Mouse (Mus musculus): Measurements from ENCODE around the gene Gna15.

DNA sequence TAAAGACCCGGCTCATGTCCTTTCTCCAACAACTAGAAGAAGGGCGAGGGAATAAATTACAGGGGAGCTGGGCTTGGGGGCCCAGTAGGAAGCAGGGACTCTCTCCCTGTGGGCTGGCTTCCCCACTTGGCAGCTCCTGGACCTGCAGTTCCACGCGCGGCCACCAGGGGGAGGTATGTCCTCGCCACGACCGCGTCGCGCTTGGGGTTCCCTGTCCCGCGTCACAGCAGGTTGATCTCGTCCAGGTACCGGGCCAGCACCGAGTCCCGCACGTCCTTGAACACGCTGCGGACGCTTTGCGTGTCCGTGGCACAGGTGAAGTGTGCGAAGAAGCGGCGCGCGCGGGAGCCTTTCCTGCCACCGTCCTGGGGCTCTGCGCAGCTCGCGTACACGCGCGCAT, 21.4 kb downstream of the Gna15 start:
- TF ChIP-seq EP300 (IDR thresholded peaks at IDR 0.05; ENCODE audit: low read depth) (no peak), CTCF (IDR thresholded peaks at IDR 0.05; ENCODE audit: low read depth) (peak; percentile 100)

All from liver, postnatal 0 days (tissue).